Mouse (Mus musculus) bone marrow, adult 2 months (tissue): ENCODE measurements around the gene Atpaf2.

ENCODE experiments used
- CTCF ChIP-seq: fragments of 200-500 bp; IDR thresholded peaks from 2 replicates; pipeline ENCODE4 v1.5.1; 2011; ENCODE audit warnings: low read length, control low read depth; ENCODE audit not compliant: control insufficient read depth, insufficient read depth
- POLR2A ChIP-seq: fragments of 200-500 bp; IDR thresholded peaks from 2 replicates; pipeline ENCODE4 v1.6.1; 2011; ENCODE audit warnings: low read depth, mild to moderate bottlenecking, control low read depth, low read length, borderline replicate concordance; ENCODE audit not compliant: control insufficient read depth

DNA sequence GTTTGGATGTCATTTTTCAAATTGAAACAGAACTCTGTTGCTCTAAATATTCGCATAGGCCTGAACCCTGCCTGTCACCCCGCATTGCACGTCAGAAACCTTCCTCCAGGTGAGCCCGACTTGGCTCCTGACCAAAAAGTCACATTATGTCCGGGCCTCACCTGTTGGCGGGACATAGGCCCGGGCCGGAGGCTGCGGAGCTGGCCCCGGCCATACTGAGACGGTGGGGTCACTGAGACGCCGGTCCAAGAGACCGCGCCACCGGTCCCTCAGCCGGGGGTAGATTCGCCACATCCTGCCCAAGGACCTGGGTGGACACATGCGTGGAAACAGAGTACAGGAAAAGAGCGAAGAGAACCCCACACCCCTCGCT lies 1.7 kb downstream of the Atpaf2 start:
- TF ChIP-seq POLR2A (no peak), CTCF (no peak)
